Mouse (Mus musculus) MEL (cell line): ENCODE results near the gene Zmpste24. TPM values are rescaled to one million over a fixed set of nuclear protein-coding genes. Genes with fewer than 3 reads are reported as not detected.

Source experiments
- DNase-seq: peaks from one replicate; pipeline ENCODE4 v3.0.0; 2011; ENCODE audit warnings: low read depth, low spot score
- H3K27ac ChIP-seq: 2 replicates; pipeline ENCODE4 v1.5.1; 2012; ENCODE audit warnings: low read depth, mild to moderate bottlenecking, control low read depth, low read length, moderate library complexity; ENCODE audit not compliant: control insufficient read depth
- H3K27me3 ChIP-seq, 2 experiments: fragments of 150-350 bp in 1 of 2; sonication (generic) in 1 of 2; 2 replicates each; pipeline ENCODE4 v1.6.1; 2012; ENCODE audit warnings: low read length in 2 of 2, mild to moderate bottlenecking in 2 of 2, improper control_type of control experiment in 1 of 2, moderate library complexity in 1 of 2; ENCODE audit not compliant: insufficient read depth in 2 of 2, control insufficient read depth in 1 of 2
- H3K36me3 ChIP-seq, 2 experiments: 2 replicates each; pipeline ENCODE4 v1.6.1; 2012 to 2014; ENCODE audit warnings: low read length in 2 of 2, improper control_type of control experiment in 1 of 2, inconsistent platforms in 1 of 2, mild to moderate bottlenecking in 1 of 2; ENCODE audit not compliant: insufficient read depth in 2 of 2, control insufficient read depth in 1 of 2
- H3K4me1 ChIP-seq, 2 experiments: fragments of 150-350 bp in 1 of 2; sonication (generic) in 1 of 2; 2 replicates each; pipeline ENCODE4 v1.6.1; 2012; ENCODE audit warnings: low read length in 2 of 2, improper control_type of control experiment in 1 of 2, mild to moderate bottlenecking in 1 of 2; ENCODE audit not compliant: insufficient read depth in 2 of 2, control insufficient read depth in 1 of 2
- H3K4me3 ChIP-seq, 2 experiments: fragments of 150-350 bp in 1 of 2; sonication (generic) in 1 of 2; 2 replicates each; pipeline ENCODE4 v1.5.1; 2012; ENCODE audit warnings: low read depth in 2 of 2, low read length in 2 of 2, mild to moderate bottlenecking in 2 of 2, moderate library complexity in 2 of 2, control low read depth in 1 of 2, improper control_type of control experiment in 1 of 2; ENCODE audit not compliant: control insufficient read depth in 1 of 2, insufficient read depth in 1 of 2
- H3K79me2 ChIP-seq: 2 replicates; pipeline ENCODE4 v1.6.1; 2012; ENCODE audit warnings: mild to moderate bottlenecking, low read length, moderate library complexity; ENCODE audit not compliant: control insufficient read depth, poor library complexity, insufficient read depth
- H3K9ac ChIP-seq: 2 replicates; pipeline ENCODE4 v1.6.1; 2012; ENCODE audit warnings: low read depth, mild to moderate bottlenecking, control low read depth, low read length, moderate library complexity; ENCODE audit not compliant: control insufficient read depth, poor library complexity, severe bottlenecking
- H3K9me3 ChIP-seq: fragments of 150-350 bp; sonication (generic); replicated peaks from 2 replicates; pipeline ENCODE4 v1.6.1; 2012; ENCODE audit warnings: mild to moderate bottlenecking, low read length, improper control_type of control experiment, moderate library complexity; ENCODE audit not compliant: insufficient read depth
- BHLHE40 ChIP-seq: IDR thresholded peaks from 2 replicates; pipeline ENCODE4 v1.6.1; 2012; ENCODE audit warnings: low read depth, mild to moderate bottlenecking, inconsistent platforms, low read length, improper control_type of control experiment, borderline replicate concordance
- CHD2 ChIP-seq: IDR thresholded peaks from 2 replicates; pipeline ENCODE4 v1.6.1; 2011; ENCODE audit warnings: low read length, improper control_type of control experiment
- ETS1 ChIP-seq: IDR thresholded peaks from 2 replicates; pipeline ENCODE4 v1.6.1; 2012; ENCODE audit warnings: low read depth, mild to moderate bottlenecking, inconsistent platforms, low read length, improper control_type of control experiment, moderate library complexity
- GABPA ChIP-seq: IDR thresholded peaks from 2 replicates; pipeline ENCODE4 v1.6.1; 2012; ENCODE audit warnings: low read depth, mild to moderate bottlenecking, inconsistent platforms, low read length, improper control_type of control experiment, moderate library complexity
- GATA1 ChIP-seq: IDR thresholded peaks from 2 replicates; pipeline ENCODE4 v1.6.1; 2011; ENCODE audit warnings: low read depth, low read length, improper control_type of control experiment
- MAFK ChIP-seq: IDR thresholded peaks from 2 replicates; pipeline ENCODE4 v1.6.1; 2011; ENCODE audit warnings: low read depth, mild to moderate bottlenecking, low read length, improper control_type of control experiment, borderline replicate concordance
- MAX ChIP-seq: IDR thresholded peaks from 2 replicates; pipeline ENCODE4 v1.6.1; 2011; ENCODE audit warnings: low read length, improper control_type of control experiment
- MYB ChIP-seq: IDR thresholded peaks from 2 replicates; pipeline ENCODE4 v1.6.1; 2011; ENCODE audit warnings: mild to moderate bottlenecking, low read depth, low read length, improper control_type of control experiment
- NRF1 ChIP-seq: IDR thresholded peaks from 2 replicates; pipeline ENCODE4 v1.6.1; 2014; ENCODE audit warnings: low read depth, mild to moderate bottlenecking, inconsistent platforms, low read length, improper control_type of control experiment, moderate library complexity; ENCODE audit not compliant: poor library complexity, insufficient read depth, severe bottlenecking
- POLR2A ChIP-seq, 2 experiments: IDR thresholded peaks; 2 replicates each; pipeline ENCODE4 v1.6.1; 2011 to 2012; ENCODE audit warnings: low read length in 2 of 2, mild to moderate bottlenecking in 2 of 2, control low read depth in 1 of 2, improper control_type of control experiment in 1 of 2, low read depth in 1 of 2, moderate library complexity in 1 of 2; ENCODE audit not compliant: control insufficient read depth in 1 of 2, insufficient read depth in 1 of 2, poor library complexity in 1 of 2
- POLR2AphosphoS5 ChIP-seq: IDR thresholded peaks from 2 replicates; pipeline ENCODE4 v1.6.1; 2012; ENCODE audit warnings: low read depth, borderline replicate concordance, mild to moderate bottlenecking, inconsistent platforms, low read length, moderate library complexity, mixed read lengths
- RAD21 ChIP-seq: IDR thresholded peaks from 2 replicates; pipeline ENCODE4 v1.6.1; 2011; ENCODE audit warnings: mild to moderate bottlenecking, low read depth, low read length, improper control_type of control experiment
- RCOR1 ChIP-seq: IDR thresholded peaks from 2 replicates; pipeline ENCODE4 v1.6.1; 2012; ENCODE audit warnings: low read depth, mild to moderate bottlenecking, inconsistent platforms, low read length, improper control_type of control experiment
- SMC3 ChIP-seq: IDR thresholded peaks from 2 replicates; pipeline ENCODE4 v1.6.1; 2011; ENCODE audit warnings: low read depth, low read length, improper control_type of control experiment
- TCF12 ChIP-seq: IDR thresholded peaks from 2 replicates; pipeline ENCODE4 v1.6.1; 2014; ENCODE audit warnings: low read depth, mild to moderate bottlenecking, inconsistent platforms, low read length, improper control_type of control experiment, moderate library complexity
- USF1 ChIP-seq: IDR thresholded peaks from 2 replicates; pipeline ENCODE4 v1.6.1; 2014; ENCODE audit warnings: low read depth, mild to moderate bottlenecking, inconsistent platforms, low read length, improper control_type of control experiment, moderate library complexity
- ZC3H11A ChIP-seq: IDR thresholded peaks from 2 replicates; pipeline ENCODE4 v1.6.1; 2012; ENCODE audit warnings: low read depth, mild to moderate bottlenecking, inconsistent platforms, low read length, improper control_type of control experiment
- ZKSCAN1 ChIP-seq: IDR thresholded peaks from 2 replicates; pipeline ENCODE4 v1.6.1; 2012; ENCODE audit warnings: low read depth, mild to moderate bottlenecking, inconsistent platforms, low read length, improper control_type of control experiment, moderate library complexity
- ZNF384 ChIP-seq: IDR thresholded peaks from 2 replicates; pipeline ENCODE4 v1.6.1; 2012; ENCODE audit warnings: low read depth, mild to moderate bottlenecking, inconsistent platforms, low read length, improper control_type of control experiment
- polyA plus RNA-seq, 2 experiments: library from polyadenylated mRNA; stranded (reverse) in 1 of 2; unstranded in 1 of 2; fragments of >175 nt in 1 of 2; fragments of >200 nt in 1 of 2; gene quantifications; 2 replicates each; pipeline versions ENCODE4 v1.2.1 to v1.2.4; 2012; ENCODE audit warnings: low replicate concordance in 2 of 2, low read depth in 1 of 2; ENCODE audit not compliant: insufficient read length in 2 of 2, insufficient read depth in 1 of 2, missing spikeins in 1 of 2
- total RNA-seq: library from RNA; depleted of rRNA; stranded (reverse); fragments of 300-350 nt; gene quantifications from 2 replicates; pipeline ENCODE4 v1.2.3, GENCODE M21; 2012

Zmpste24 gene
- total and polyA plus RNA-seq, 3 experiments: 37.6 to 70.6 (median 44.7) TPM

GRCm38 (mm10) chr4:121042946-121043345 lies 55.1 kb downstream of the Zmpste24 start:
- Histone ChIP-seq H3K36me3 (no peaks in the 10 kb centered on the region), H3K4me1 (no peaks in the 10 kb centered on the region), H3K9me3 (no peaks in the 10 kb centered on the region), H3K79me2 (no peaks in the 10 kb centered on the region), H3K9ac (no peak overlapping the region), H3K27me3 (peaks cover 0 to 9% of the 10 kb centered on the region in 2 experiments; a peak in 2 of 4 replicates), H3K27ac (no peak overlapping the region), H3K4me3 (no peak overlapping the region)
- no peak for TF ChIP-seq GATA1
- no peak for TF ChIP-seq GABPA
- no peak for TF ChIP-seq RAD21
- TF ChIP-seq USF1: no peak
- no peak for TF ChIP-seq ZC3H11A
- TF ChIP-seq MYB: no peak
- no peak for TF ChIP-seq MAFK
- no peak for TF ChIP-seq RCOR1
- no peak for TF ChIP-seq POLR2AphosphoS5
- no peak for TF ChIP-seq ETS1
- no peak for TF ChIP-seq MAX
- DNase-seq: no peak

GRCm38 (mm10) chr4:121042472-121042871 lies 55.6 kb downstream of the Zmpste24 start:
- no peak for DNase-seq

More at GRCm38 (mm10) chr4:121042472-121042871, 55.6 kb downstream of the Zmpste24 start:
- Histone ChIP-seq H3K79me2 (no peaks in the 10 kb centered on the region), H3K36me3 (no peaks in the 10 kb centered on the region), H3K9ac (no peak overlapping the region), H3K4me1 (no peaks in the 10 kb centered on the region), H3K9me3 (no peaks in the 10 kb centered on the region), H3K4me3 (no peak overlapping the region), H3K27ac (no peak overlapping the region), H3K27me3 (peaks cover 0 to 9% of the 10 kb centered on the region in 2 experiments; a peak in 2 of 4 replicates)
- TF ChIP-seq ETS1 (no peak), CHD2 (no peak), TCF12 (no peak), MYB (no peak), NRF1 (no peak), BHLHE40 (no peak), SMC3 (no peak), ZKSCAN1 (no peak), ZC3H11A (no peak), ZNF384 (no peak), POLR2A (IDR thresholded peaks at IDR 0.05; ENCODE audit: control insufficient read depth in 1 of 2, insufficient read depth in 1 of 2, low read depth in 1 of 2, low read length in 2 of 2, poor library complexity in 1 of 2) (no peak)
